Mouse (Mus musculus) spleen, adult 2 months (tissue): ENCODE data around the gene Tmem212. TPM values are rescaled to one million over a fixed set of nuclear protein-coding genes. Genes with fewer than 3 reads are reported as not detected.

Experiments used
- DNase-seq, 2 experiments: peaks; one replicate each; pipeline versions ENCODE4 v3.0.0 to v3.0.0-alpha.2; 2012 to 2021; ENCODE audit warnings: low spot score in 2 of 2, low read depth in 1 of 2
- H3K27ac ChIP-seq: fragments of 200-500 bp; 2 replicates; pipeline ENCODE4 v1.5.1; 2012; ENCODE audit warnings: low read length, inconsistent platforms; ENCODE audit not compliant: insufficient read depth
- H3K27me3 ChIP-seq: fragments of 200-500 bp; 2 replicates; pipeline ENCODE4 v1.6.1; 2012; ENCODE audit warnings: mild to moderate bottlenecking, moderate library complexity, low read length, inconsistent platforms; ENCODE audit not compliant: control insufficient read depth, insufficient read depth
- H3K36me3 ChIP-seq: fragments of 200-500 bp; 2 replicates; pipeline ENCODE4 v1.6.1; 2012; ENCODE audit warnings: mild to moderate bottlenecking, low read length, inconsistent platforms; ENCODE audit not compliant: control insufficient read depth, insufficient read depth
- H3K4me1 ChIP-seq: fragments of 200-500 bp; 2 replicates; pipeline ENCODE4 v1.6.1; 2011; ENCODE audit warnings: inconsistent platforms; ENCODE audit not compliant: control insufficient read depth, insufficient read depth, insufficient read length
- H3K4me3 ChIP-seq: fragments of 200-500 bp; 2 replicates; pipeline ENCODE4 v1.5.1; 2011; ENCODE audit warnings: mild to moderate bottlenecking, inconsistent platforms; ENCODE audit not compliant: insufficient read depth, insufficient read length; ENCODE audit errors: extremely low read depth
- CTCF ChIP-seq: fragments of 200-500 bp; IDR thresholded peaks from 2 replicates; pipeline ENCODE4 v1.5.1; 2011; ENCODE audit warnings: mild to moderate bottlenecking, inconsistent platforms; ENCODE audit not compliant: insufficient read depth, insufficient read length, insufficient replicate concordance; ENCODE audit errors: extremely low read depth
- POLR2A ChIP-seq: fragments of 200-500 bp; IDR thresholded peaks from 2 replicates; pipeline ENCODE4 v1.6.1; 2011; ENCODE audit warnings: low read depth, low read length, inconsistent platforms
- WGBS: fragments of 180-500 bp; shearing (Covaris S2); methylation state at CpG from one replicate; pipeline ENCODE4 v1.1.7; 2018; 5-methylcytosine and 5-hydroxymethylcytosine counted together
- polyA plus RNA-seq: library from polyadenylated mRNA; depleted of rRNA; stranded (reverse); fragments of >200 nt; gene quantifications from 2 replicates; pipeline ENCODE4 v1.2.3, GENCODE M21; 2012; rRNA removed

Gene Tmem212
- polyA plus RNA-seq, 1 experiment: not detected

DNA sequence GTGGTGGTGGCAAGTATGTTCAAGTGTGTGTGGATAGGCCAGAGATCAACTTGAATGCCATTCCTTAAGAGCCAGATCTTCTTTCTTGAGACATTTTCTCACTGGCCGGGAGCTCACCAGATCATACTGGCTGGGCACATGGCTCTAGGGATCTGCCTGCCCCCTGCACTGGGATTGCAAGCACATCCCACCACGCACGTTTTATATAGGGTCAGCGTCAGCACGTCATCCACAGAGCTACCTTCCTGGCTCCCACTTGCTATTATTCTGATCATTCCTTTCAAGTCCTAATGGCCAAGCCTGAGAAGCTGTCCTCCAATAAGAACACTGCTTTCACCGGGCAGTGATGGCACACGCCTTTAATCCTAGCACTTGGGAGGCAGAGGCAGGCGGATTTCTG lies 60.4 kb downstream of the Tmem212 start:
- H3K4me3 ChIP-seq: no peak overlapping the region
- H3K4me1 ChIP-seq: no peaks in the 10 kb centered on the region
- no peak for TF ChIP-seq POLR2A
- TF ChIP-seq CTCF: no peak
- no peaks in the 10 kb centered on the region for H3K27me3 ChIP-seq
- no peak for DNase-seq
- WGBS: 89% methylated on average over 8 of the region's 8 CpGs
- no peak overlapping the region for H3K27ac ChIP-seq
- H3K36me3 ChIP-seq: no peaks in the 10 kb centered on the region

DNA sequence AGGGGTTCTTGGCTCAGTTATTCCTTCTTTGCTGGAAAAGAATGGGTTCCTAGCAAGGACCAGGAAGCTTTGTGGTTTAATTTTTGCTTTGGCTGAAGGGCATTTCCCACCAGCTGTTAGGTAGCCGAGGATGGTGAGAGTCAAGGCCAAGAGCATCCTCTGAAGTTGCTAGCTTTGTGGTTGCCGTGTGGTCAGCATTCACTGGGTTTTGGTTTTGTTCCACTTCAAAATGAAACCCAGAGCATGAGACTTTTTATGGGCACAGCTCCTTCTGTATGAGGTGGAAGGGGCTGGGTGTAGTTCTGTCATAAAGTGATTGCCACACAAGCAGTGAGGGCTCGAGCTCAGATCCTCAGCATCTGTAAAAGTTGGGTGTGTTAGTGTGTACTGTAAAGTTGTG lies 67.4 kb downstream of the Tmem212 start:
- WGBS: 32% methylated on average over 3 of the region's 3 CpGs
- TF ChIP-seq CTCF: no peak
- no peak for TF ChIP-seq POLR2A

DNA sequence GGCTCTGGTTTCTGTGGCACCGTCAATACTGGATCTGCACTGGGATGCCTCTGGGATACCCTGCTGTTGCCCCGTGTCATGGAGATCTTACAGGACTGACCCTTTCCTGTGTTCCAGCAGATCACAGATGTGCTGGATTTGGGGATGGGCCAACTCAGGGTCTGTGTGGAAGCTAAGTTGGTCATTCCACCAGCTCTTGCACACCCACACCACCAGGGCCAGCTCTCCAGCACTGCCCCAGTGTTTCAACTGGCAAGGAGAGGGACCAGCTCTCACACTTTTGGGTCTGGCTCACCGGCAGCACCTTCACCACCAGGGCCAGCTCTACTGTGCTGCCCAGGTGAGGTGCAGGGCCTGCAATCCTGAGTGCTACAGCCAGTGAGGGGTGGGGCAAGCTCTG lies 68.9 kb downstream of the Tmem212 start:
- no peaks in the 10 kb centered on the region for H3K4me1 ChIP-seq
- TF ChIP-seq POLR2A (no peak), CTCF (no peak)
- H3K36me3 ChIP-seq: no peaks in the 10 kb centered on the region
- no peak overlapping the region for H3K4me3 ChIP-seq
- no peaks in the 10 kb centered on the region for H3K27me3 ChIP-seq
- DNase-seq: no peak
- WGBS: 94% methylated on average over 3 of the region's 3 CpGs
- H3K27ac ChIP-seq: no peak overlapping the region

More for the DNA sequence above, 67.4 kb downstream of the Tmem212 start:
- Histone ChIP-seq H3K27ac (no peak overlapping the region), H3K4me1 (no peaks in the 10 kb centered on the region), H3K27me3 (no peaks in the 10 kb centered on the region), H3K4me3 (no peak overlapping the region), H3K36me3 (no peaks in the 10 kb centered on the region)
- DNase-seq: no peak

DNA sequence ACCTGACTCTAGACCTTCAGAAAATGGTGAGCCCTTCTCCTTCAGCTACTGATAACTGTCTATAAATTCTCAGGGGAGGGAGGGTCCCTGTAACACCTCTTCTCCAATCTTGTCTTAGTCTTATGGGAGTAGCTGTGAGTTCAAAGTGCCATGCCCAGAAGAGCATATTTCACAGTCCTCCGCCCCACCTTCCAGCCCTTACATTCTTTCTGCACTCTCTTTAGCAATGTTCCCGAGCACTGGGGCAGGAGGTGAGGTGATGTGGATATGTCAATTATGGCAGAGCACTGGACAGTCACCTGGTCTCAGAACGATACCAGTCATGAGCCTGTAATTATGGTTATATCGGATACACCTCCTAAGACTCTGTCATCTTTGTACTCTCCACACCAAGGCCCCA lies 70.2 kb downstream of the Tmem212 start:
- no peaks in the 10 kb centered on the region for H3K27me3 ChIP-seq
- DNase-seq: no peak
- no peak overlapping the region for H3K4me3 ChIP-seq
- H3K4me1 ChIP-seq: no peaks in the 10 kb centered on the region
- WGBS: 85% methylated on average over 4 of the region's 4 CpGs
- TF ChIP-seq CTCF (no peak), POLR2A (no peak)
- no peaks in the 10 kb centered on the region for H3K36me3 ChIP-seq
- H3K27ac ChIP-seq: no peak overlapping the region

Other genes starting within 250 kb of the Tmem212 start
- gene Fndc3b, start 185.1 kb downstream of the Tmem212 start, polyA plus RNA-seq: 3.8 and 5.4 TPM in 2 replicates
- gene Pld1, start 42.3 kb upstream of the Tmem212 start, polyA plus RNA-seq: 0.86 and 0.95 TPM in 2 replicates